ENCODE assay signal across 9 mouse cellular contexts in the genomic region with DNA sequence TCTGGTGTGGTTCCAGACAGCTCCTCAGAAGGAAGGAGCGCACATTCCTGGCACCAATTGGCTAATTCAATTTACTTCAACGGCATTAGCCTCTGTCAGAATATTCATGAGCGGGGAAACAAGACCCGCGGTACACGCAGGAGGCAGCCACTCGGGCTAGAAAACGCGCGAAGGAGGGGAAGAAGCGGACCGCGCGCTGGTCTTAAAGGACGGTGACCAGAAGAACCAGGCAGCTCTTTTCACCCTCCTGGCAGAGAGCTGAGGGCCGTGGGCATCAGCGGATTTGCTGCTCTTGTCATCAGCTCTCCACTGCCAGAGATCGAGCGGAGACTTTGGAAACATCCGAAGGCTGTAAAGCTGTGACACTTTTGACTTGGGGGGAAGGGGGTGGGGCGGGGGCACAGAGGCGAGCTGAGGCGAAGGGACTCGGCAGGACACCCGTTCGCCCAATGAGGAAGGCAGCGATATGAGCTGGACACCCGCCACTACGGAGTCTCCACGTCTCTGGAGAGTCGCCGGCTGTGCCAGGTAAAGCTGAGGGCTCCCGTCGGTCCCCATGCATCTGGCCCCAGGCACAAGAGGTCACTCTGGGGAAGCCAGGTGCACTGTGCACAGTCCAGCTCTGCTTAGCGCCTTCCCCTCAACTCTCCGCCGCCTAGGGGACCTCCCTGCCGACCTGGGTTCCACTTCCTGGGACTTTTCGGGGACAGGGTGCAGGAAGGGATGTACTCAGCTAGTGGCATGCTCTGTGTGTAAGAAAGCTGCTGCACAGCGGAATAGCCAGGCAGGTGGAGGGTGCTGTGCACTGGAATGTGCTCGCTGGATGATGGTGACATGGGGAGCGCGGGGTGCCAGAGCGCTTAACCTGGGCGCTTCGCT. TPM values are rescaled to one million over a fixed set of nuclear protein-coding genes. Genes with fewer than 3 reads are reported as not detected.
DNase-seq lines count a peak whose midpoint lies in the region; ATAC-seq and TF ChIP-seq lines count a peak whose summit lies in the region.
"Had no signal": no experiment of that assay in that cellular context is flagged by ENCODE, and none has a peak within 500 bp of the region (broad histone marks: within the 10 kb centered on the region; RNA-seq: fewer than 3 reads in every experiment).

A gene (plus strand): TSS at position 159 of the 879 bp plus-strand sequence.

- peak within 1 kb of the TSS; percentile 44 for H3K4me3 ChIP-seq in kidney, embryonic 14.5 days (ENCODE audit: low read length)
- H3K4me3 ChIP-seq in brown adipose tissue, adult 24 weeks (ENCODE audit: insufficient read depth, low read depth, low read length): 0 out of 2 replicates have a peak within 1 kb of the TSS, but pooled peaks have one; percentile 18
- peak within 1 kb of the TSS; percentile 58 for H3K4me3 ChIP-seq in forebrain, embryonic 12.5 days (replicated peaks)
- peak within 1 kb of the TSS; percentile 63 for H3K4me3 ChIP-seq in hindbrain, embryonic 15.5 days
- H3K4me3 ChIP-seq in liver, embryonic 13.5 days (replicated peaks): peak within 1 kb of the TSS; percentile 19
- peak within 1 kb of the TSS; percentile 11 for H3K4me3 ChIP-seq in small intestine, adult 2 months (ENCODE audit: low read depth, low read length)

- no peaks in the 10 kb centered on the region for H3K36me3 ChIP-seq in kidney, embryonic 14.5 days (ENCODE audit: control insufficient read depth, insufficient read depth, low read length)
- no peaks in the 10 kb centered on the region for H3K36me3 ChIP-seq in forebrain, embryonic 12.5 days (replicated peaks)
- H3K36me3 ChIP-seq in hindbrain, embryonic 15.5 days: no peaks in the 10 kb centered on the region
- no peaks in the 10 kb centered on the region for H3K36me3 ChIP-seq in liver, embryonic 13.5 days
- H3K36me3 ChIP-seq in small intestine, adult 2 months (ENCODE audit: control insufficient read depth, insufficient read depth, low read length): no peaks in the 10 kb centered on the region

- TF ChIP-seq CTCF in small intestine, adult 2 months (IDR thresholded peaks at IDR 0.05; ENCODE audit: extremely low read depth, insufficient read length, insufficient replicate concordance, low read depth, low read length): no peak

- no peaks in the 10 kb centered on the region for H3K9me3 ChIP-seq in kidney, embryonic 14.5 days (ENCODE audit: control insufficient read depth, low read length)
- no peaks in the 10 kb centered on the region for H3K9me3 ChIP-seq in forebrain, embryonic 12.5 days
- no peaks in the 10 kb centered on the region for H3K9me3 ChIP-seq in hindbrain, embryonic 15.5 days
- no peaks in the 10 kb centered on the region for H3K9me3 ChIP-seq in liver, embryonic 13.5 days (replicated peaks)

- H3K27me3 ChIP-seq in kidney, embryonic 14.5 days (ENCODE audit: control insufficient read depth, insufficient read depth, low read length): peaks cover 8% of the 10 kb centered on the region; the same call in 1 of the 2 replicates
- peaks cover 17% of the 10 kb centered on the region; the same call in 1 of the 2 replicates for H3K27me3 ChIP-seq in forebrain, embryonic 12.5 days
- H3K27me3 ChIP-seq in hindbrain, embryonic 15.5 days: no peaks in the 10 kb centered on the region
- H3K27me3 ChIP-seq in liver, embryonic 13.5 days: peaks cover 30% of the 10 kb centered on the region
- H3K27me3 ChIP-seq in small intestine, adult 2 months (ENCODE audit: control insufficient read depth, insufficient read depth, low read length): no peaks in the 10 kb centered on the region
- H3K27me3 ChIP-seq: CH12.LX had no signal

- DNase-seq in kidney, adult 8-10 months: no peak
- no peak for DNase-seq in liver, embryonic 13.5 days
- no peak for DNase-seq in ovary, postnatal 10 days (ENCODE audit: low spot score)

- peak within 1 kb of the TSS; percentile 91 for H3K4me2 ChIP-seq in kidney, embryonic 14.5 days (replicated peaks; ENCODE audit: low read depth, low read length)
- H3K4me2 ChIP-seq in forebrain, embryonic 12.5 days: peak within 1 kb of the TSS; percentile 98
- peak within 1 kb of the TSS; percentile 99 for H3K4me2 ChIP-seq in hindbrain, embryonic 15.5 days
- H3K4me2 ChIP-seq in liver, embryonic 13.5 days: peak within 1 kb of the TSS; percentile 41

- peaks cover 3% of the 10 kb centered on the region; the same call in 1 of the 2 replicates for H3K4me1 ChIP-seq in kidney, embryonic 14.5 days (ENCODE audit: control insufficient read depth, insufficient read depth, low read length)
- H3K4me1 ChIP-seq in brown adipose tissue, adult 24 weeks (ENCODE audit: control insufficient read depth, insufficient read depth, insufficient read length, low read length): peaks cover 7% of the 10 kb centered on the region
- H3K4me1 ChIP-seq in forebrain, embryonic 12.5 days: peaks cover 16% of the 10 kb centered on the region
- H3K4me1 ChIP-seq in hindbrain, embryonic 15.5 days (replicated peaks): peaks cover 6% of the 10 kb centered on the region
- H3K4me1 ChIP-seq in liver, embryonic 13.5 days (replicated peaks): no peaks in the 10 kb centered on the region
- no peaks in the 10 kb centered on the region for H3K4me1 ChIP-seq in small intestine, adult 2 months (ENCODE audit: control insufficient read depth, insufficient read depth, insufficient read length, low read length)

- peak; percentile 85 for ATAC-seq in kidney, embryonic 14.5 days (ENCODE audit: low FRiP score, low TSS enrichment)
- ATAC-seq in forebrain, embryonic 12.5 days (ENCODE audit: low FRiP score): peak; percentile 80
- ATAC-seq in hindbrain, embryonic 15.5 days (ENCODE audit: low FRiP score, low read depth): peak; percentile 77
- no peak for ATAC-seq in liver, embryonic 13.5 days (ENCODE audit: low read depth)

- TF ChIP-seq POLR2A in small intestine, adult 2 months (IDR thresholded peaks at IDR 0.05; ENCODE audit: low read depth, low read length): no peak

- H3K9ac ChIP-seq in kidney, embryonic 14.5 days (ENCODE audit: low read depth, low read length): peak within 1 kb of the TSS; percentile 13; the same call in 1 of the 2 replicates
- peak within 1 kb of the TSS; percentile 61 for H3K9ac ChIP-seq in forebrain, embryonic 12.5 days
- peak within 1 kb of the TSS; percentile 68 for H3K9ac ChIP-seq in hindbrain, embryonic 15.5 days
- H3K9ac ChIP-seq in liver, embryonic 13.5 days: no peak within 1 kb of the TSS

- 1% methylated on average over 46 of the region's 46 CpGs for WGBS in kidney, embryonic 14.5 days
- 1% methylated on average over 46 of the region's 46 CpGs for WGBS in forebrain, embryonic 12.5 days
- WGBS in hindbrain, embryonic 15.5 days: under 1% methylated on average over 46 of the region's 46 CpGs
- WGBS in liver, embryonic 13.5 days (ENCODE audit: insufficient replicate concordance): 1% methylated on average over 46 of the region's 46 CpGs
- 4% methylated on average over 46 of the region's 46 CpGs for WGBS in small intestine, adult 2 months

- no peak within 1 kb of the TSS for H3K27ac ChIP-seq in kidney, embryonic 14.5 days (ENCODE audit: low read depth, low read length)
- no peak within 1 kb of the TSS for H3K27ac ChIP-seq in brown adipose tissue, adult 24 weeks (replicated peaks; ENCODE audit: low read depth, low read length)
- no peak within 1 kb of the TSS for H3K27ac ChIP-seq in forebrain, embryonic 12.5 days
- H3K27ac ChIP-seq in hindbrain, embryonic 15.5 days (replicated peaks): peak within 1 kb of the TSS; percentile 73
- H3K27ac ChIP-seq in liver, embryonic 13.5 days: no peak within 1 kb of the TSS
- H3K27ac ChIP-seq in small intestine, adult 2 months (ENCODE audit: insufficient read depth, low read depth, low read length): no peak within 1 kb of the TSS

RNA-seq across cellular contexts. Expression of the gene that starts here (rescaled TPM):
- 0.08 and 0.10 TPM in 2 replicates for polyA plus RNA-seq in kidney, embryonic 14.5 days (2014; fragmentation: Nextera tagmentation; extraction: Ambion mirVana)
- not detected in 2 replicates for polyA plus RNA-seq in brown adipose tissue, adult 24 weeks (2012; ENCODE audit: insufficient read depth, insufficient read length, missing spikeins)
- 0.70 and 0.78 TPM in 2 replicates for polyA plus RNA-seq in forebrain, embryonic 12.5 days (2016; fragmentation: Nextera tagmentation; extraction: Ambion mirVana)
- polyA plus RNA-seq in hindbrain, embryonic 15.5 days (2015; fragmentation: Nextera tagmentation; extraction: Ambion mirVana): 4.4 and 5.0 TPM in 2 replicates
- not detected in 2 replicates for polyA plus RNA-seq in liver, embryonic 13.5 days (2015; fragmentation: Nextera tagmentation; extraction: Ambion mirVana)
- polyA plus RNA-seq in small intestine, adult 2 months (2012; rRNA removed): 0.27 and 0.32 TPM in 2 replicates

Comparison
In these comparisons a context has a peak if more than half of its experiments do, and no peak if none do; other contexts are left out.
1. Peak in ATAC-seq, H3K4me3 ChIP-seq, H3K9ac ChIP-seq and H3K4me2 ChIP-seq in kidney, embryonic 14.5 days; RNA of the gene not detected or under 1 TPM.
2. Peak in ATAC-seq, H3K4me3 ChIP-seq, H3K9ac ChIP-seq and H3K4me2 ChIP-seq in forebrain, embryonic 12.5 days; RNA of the gene not detected or under 1 TPM.
3. H3K4me2 ChIP-seq: peak in every context shown above with its lines; median percentile 99 in hindbrain, embryonic 15.5 days; 98 in forebrain, embryonic 12.5 days; 91 in kidney, embryonic 14.5 days; 41 in liver, embryonic 13.5 days.
4. H3K4me3 ChIP-seq: peak in every context shown above with its lines; median percentile 63 in hindbrain, embryonic 15.5 days; 58 in forebrain, embryonic 12.5 days; 44 in kidney, embryonic 14.5 days; 19 in liver, embryonic 13.5 days; 18 in brown adipose tissue, adult 24 weeks; 11 in small intestine, adult 2 months.